Mouse (Mus musculus) lung, adult 18-20 months (tissue): Measurements from ENCODE around the gene E330009J07Rik.

ENCODE experiments used
- DNase-seq, 2 experiments: peaks; one replicate each; pipeline ENCODE4 v3.0.0; 2022; ENCODE audit warnings: mixed read lengths in 2 of 2

Gene E330009J07Rik

GRCm38 (mm10) chr6:40436047-40436483, at the start of gene E330009J07Rik:
E330009J07Rik (minus strand) TSS chr6:40436135.
- DNase-seq, result peak; percentile 84 to 88

GRCm38 (mm10) chr6:40482318-40482717, 46.4 kb upstream of the E330009J07Rik start:
- DNase-seq, result no peak

DNA sequence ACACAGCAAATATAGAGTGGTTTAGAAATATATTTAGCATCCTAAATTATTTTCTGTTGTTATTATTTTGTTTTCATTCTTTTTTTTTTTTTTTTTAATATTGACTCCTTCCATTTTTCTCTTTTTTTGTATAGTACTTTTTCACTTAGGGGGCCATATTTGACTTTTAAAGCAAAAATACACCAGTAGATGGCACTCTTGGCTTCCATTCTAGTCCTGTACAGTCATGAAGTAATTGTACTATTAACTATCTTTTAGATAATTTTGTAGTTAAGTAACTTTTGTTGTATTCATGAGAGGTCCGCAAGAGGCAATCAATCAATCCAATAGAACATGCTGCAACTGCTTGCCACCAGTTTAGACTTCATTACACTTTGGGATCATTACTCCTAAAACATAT, 43.8 kb upstream of the E330009J07Rik start:
- DNase-seq, result no peak

DNA sequence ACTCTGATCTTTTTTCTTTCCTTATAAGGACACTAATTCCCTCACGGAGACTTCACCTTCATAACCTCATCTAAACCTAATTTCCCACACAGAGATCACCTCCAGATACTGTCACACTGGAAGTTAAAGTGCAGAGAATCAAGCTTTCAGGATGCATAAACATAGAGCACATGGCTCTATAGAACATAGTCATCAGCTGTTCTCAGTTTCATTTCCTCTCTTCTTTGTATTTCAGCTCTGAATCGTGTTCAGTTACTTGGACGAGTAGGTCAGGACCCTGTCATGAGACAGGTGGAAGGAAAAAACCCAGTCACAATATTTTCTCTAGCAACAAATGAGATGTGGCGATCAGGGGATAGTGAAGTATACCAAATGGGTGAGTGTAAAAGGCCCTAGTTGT, 40.2 kb upstream of the E330009J07Rik start:
- DNase-seq, result no peak

DNA sequence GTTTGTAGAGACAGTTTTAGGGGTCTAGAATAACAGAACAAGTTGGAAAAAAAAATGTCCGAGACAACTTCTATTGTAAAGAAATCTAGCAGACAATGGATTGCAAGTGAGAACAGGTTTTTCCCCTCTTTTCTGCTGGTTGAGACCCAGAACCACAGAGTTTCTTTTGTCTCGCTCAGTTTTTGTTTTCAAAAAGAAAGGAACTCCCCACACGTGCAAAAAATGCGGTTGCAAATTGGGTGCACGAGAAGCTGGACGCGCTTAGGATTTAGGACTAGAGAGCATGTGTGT, 35.7 kb upstream of the E330009J07Rik start:
- DNase-seq, result no peak

DNA sequence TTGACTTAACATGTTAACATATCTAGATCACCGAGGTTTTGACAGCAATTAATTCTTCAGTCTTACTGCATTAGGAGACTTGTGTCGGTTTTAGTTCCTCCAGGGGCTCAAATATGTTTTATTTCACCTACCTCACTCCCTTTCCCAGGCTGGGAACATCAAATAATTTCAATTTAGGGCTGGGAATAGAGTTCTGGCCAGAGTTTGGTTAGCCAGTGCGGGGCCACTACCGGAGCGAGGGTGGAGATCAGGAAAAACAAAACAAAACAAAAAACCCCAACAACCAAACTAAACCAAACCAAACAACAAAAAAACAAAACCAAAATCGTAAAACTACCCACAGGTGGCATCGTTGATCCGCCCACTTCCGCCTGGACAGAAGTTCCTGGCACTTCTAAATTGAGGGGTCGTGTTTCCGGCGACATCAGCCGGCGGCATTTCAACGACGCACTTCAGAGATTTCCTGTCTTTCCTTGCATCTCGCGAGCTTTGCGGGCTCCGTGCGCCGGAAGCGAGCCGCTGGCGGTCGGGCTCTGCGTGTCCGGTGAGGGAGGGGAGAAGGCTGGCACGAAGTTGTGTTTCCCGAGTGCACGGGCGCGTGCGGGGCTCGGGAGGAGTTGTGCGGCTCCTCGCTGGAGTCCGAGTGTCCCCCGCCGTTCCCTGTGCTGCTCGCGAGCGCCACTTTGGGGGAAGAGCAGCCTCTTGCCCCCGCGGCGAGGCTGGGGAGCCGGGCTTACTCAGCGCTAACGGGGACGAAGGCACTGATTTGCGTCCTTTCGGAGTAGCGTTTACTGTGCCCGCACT, 35.2 kb upstream of the E330009J07Rik start, which contains the start of gene Ssbp1:
Ssbp1 (plus strand) TSS at position 437 of the 804 bp plus-strand sequence.
- DNase-seq, result peak; percentile 93 to 95

DNA sequence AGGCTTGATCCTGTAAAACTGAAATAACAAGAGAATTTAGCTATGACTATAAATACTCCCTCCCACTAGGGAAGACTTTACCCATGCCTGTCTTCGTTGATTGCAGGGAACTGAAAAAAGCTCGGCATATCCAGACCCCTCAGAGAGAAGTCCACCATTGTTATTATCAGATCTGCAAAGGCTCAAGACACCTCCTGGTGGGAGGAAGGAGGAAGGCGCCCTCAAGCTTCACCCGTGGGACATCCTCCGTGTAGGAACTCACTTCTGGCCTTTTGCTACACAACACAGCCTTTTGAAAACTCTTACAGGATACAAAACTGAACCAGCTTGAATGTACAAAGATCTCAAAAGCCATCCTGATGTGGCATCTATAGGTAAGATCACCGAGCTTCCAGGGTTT, 29.8 kb upstream of the E330009J07Rik start:
- no peak for DNase-seq

- no peak for DNase-seq
Measured at GRCm38 (mm10) chr6:40454436-40455041, 18.6 kb upstream of the E330009J07Rik start.

- no peak for DNase-seq
Measured at GRCm38 (mm10) chr6:40448626-40449025, 12.7 kb upstream of the E330009J07Rik start.

DNA sequence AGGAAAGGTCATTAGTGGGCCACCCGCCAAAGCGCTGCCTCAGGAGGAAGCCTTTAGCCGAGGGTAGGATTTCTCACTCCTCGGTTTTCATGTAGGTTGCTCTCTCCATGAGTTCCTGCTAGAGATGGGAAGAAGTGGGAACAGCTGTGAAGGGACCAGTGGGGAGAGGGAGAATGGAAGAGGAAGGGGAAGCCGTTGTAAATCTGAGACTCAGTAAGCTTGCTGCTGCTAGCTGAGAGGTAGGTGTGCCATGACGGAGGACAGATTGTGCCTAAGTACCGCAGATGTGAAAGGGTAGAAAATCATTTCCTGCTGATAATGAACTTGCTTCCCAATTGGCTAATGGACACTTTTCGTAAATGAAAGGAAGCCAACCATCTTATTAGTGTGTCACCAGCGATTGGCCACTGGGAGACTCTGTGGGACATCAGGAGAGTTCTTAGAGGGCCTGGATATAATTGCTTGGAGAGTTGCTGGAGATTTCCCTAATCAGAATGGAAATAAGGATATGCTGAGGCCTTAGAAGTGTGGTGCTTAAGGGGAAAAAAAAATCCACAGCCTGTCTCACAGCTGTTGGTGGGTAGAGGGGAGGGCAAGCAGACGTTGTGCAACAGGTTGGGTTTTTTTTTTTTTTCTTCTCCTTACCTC, 7.5 kb upstream of the E330009J07Rik start:
- DNase-seq, result no peak

DNA sequence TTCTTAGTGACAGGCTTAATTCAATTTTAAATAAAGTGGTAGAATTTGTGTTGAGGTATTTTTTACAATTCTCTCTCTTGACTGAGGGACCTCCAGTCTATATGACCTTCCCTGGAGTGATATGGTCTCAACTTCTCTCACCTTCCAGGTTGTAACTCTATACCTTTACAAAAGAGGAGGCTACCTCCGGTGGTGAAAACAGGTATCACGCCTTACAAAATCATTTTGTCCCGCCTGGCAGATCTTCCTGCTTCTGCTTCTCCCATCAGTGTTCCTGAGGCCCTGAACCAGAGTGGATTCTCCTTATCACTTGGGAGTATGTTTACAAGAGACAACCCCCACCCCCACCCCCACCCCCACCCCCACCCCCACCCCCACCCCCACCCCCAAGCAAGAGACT, 5.8 kb upstream of the E330009J07Rik start:
- no peak for DNase-seq

- no peak for DNase-seq
Measured at GRCm38 (mm10) chr6:40441276-40441675, 5.3 kb upstream of the E330009J07Rik start.

GRCm38 (mm10) chr6:40439731-40440130, 3.8 kb upstream of the E330009J07Rik start:
- DNase-seq, result no peak

DNA sequence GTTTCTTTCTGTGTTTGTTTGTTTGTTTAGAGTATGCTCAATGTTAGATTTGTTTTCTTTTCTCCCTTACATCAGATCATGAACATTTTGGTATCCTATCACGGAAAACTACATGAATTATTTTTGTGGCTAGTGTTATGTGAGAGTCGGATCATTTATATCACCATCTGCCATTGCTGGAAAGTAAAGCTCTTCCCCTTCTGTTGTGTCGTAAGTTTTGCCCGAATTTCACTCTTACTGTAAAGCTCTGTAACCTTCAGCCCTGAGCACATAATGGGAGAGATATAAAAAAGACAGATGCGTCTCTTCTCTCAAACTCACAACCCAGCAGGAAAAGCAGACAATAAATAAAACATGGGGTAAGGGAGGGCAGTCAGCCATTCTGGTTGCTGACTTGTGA, 3.0 kb upstream of the E330009J07Rik start, which contains the start of gene Wee2:
Wee2 (plus strand) TSS at position 153 of the 400 bp plus-strand sequence.
- no peak for DNase-seq

DNA sequence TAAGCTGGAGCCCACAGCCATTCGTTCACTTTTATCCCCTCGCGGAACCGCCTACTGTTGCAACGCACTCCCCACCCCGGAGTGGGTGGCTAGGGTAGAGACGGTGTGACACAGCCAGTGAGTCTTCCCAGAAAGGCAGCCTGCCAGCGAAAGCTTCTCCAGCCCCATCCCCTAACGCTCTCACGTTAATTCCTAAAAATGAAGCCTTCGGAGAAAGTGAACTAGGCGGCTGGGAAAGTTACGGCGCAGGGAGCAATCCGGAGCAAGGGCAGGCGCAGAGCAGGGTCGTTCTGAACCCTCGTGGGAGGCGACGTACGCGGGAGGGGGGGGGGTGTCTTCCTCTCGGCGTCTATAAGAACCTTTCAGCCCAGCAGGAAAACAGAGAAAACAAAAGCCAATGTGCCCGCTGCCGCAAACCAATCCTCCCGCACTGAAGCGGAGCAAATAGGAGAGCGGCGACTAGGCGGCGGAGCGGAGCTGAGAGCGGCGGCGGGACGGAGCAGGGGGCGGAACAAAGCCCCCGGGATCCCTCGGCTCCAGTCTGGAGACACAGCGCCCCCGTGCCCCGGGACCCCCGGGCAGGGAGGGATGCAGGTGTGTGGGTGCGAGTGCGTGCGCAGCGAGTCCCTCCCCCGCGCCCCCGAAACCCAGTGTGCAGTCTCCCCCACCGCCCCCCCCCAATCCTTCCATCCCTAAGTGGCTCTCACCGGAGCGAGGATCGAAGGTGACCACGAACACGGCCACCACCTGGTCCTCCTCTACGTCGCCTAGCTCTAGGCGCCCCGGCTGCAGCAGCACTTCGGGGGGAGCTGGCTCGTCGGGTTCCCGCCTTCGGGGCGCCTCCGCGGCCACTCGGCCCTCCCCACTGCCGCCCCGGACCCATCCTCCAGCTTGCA, 536 bp downstream of the E330009J07Rik start:
- DNase-seq, result peak; percentile 15 to 31

DNA sequence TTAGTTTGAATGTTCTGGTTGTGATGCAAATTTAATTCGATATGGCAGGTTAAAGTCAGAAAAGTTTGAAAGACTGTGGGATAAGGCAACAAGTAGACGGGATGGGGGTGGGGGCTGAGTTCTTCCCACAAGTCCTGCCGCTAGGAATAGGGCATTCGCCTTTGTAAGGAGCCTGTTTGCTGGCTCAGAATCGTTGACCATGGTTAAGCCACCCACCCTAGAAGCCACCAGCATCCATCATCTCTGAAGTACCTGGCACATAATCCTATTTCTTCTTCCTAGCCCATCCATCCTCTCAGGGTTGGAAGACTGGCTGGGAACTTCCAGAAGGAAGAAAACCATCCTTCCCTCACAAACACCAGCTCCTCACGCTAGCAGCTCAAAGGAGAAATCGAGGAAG, 1.2 kb downstream of the E330009J07Rik start:
- DNase-seq, result no peak

GRCm38 (mm10) chr6:40432346-40433275, 3.3 kb downstream of the E330009J07Rik start:
- no peak for DNase-seq

- DNase-seq, result no peak
Measured at GRCm38 (mm10) chr6:40431812-40432211, 4.1 kb downstream of the E330009J07Rik start.

DNA sequence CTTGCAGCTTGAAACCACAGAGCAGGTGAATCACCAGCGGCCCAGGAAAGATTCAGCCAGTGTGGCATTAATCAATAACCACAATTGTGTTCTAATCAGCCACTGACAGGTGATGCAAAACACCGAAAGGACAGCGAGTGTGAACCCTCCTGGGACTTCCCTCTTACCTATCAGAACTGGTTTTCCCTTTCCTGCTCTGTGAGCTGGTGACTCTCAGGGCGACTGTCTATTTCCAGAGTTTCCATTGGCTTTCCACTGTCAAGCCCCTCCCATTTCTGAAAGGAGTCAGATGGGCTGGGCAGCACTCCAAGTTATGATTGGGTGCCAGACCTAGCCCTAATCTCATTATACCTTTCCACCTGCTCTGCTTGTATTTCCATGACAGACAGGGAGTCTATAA, 4.6 kb downstream of the E330009J07Rik start:
- DNase-seq, result peak; percentile 30 to 62

- no peak for DNase-seq
Measured at GRCm38 (mm10) chr6:40430878-40431277, 5.1 kb downstream of the E330009J07Rik start.

- DNase-seq, result peak in 1 of 2 experiments; percentile 34
Measured at GRCm38 (mm10) chr6:40430251-40430650, 5.7 kb downstream of the E330009J07Rik start.
